Mouse (Mus musculus): Measurements from ENCODE around the gene Nphp3. TPM values are rescaled to one million over a fixed set of nuclear protein-coding genes. Genes with fewer than 3 reads are reported as not detected.

The Nphp3 gene
- total RNA-seq, 2 experiments from 2014 or later: 5.6 to 9.1 TPM

DNA sequence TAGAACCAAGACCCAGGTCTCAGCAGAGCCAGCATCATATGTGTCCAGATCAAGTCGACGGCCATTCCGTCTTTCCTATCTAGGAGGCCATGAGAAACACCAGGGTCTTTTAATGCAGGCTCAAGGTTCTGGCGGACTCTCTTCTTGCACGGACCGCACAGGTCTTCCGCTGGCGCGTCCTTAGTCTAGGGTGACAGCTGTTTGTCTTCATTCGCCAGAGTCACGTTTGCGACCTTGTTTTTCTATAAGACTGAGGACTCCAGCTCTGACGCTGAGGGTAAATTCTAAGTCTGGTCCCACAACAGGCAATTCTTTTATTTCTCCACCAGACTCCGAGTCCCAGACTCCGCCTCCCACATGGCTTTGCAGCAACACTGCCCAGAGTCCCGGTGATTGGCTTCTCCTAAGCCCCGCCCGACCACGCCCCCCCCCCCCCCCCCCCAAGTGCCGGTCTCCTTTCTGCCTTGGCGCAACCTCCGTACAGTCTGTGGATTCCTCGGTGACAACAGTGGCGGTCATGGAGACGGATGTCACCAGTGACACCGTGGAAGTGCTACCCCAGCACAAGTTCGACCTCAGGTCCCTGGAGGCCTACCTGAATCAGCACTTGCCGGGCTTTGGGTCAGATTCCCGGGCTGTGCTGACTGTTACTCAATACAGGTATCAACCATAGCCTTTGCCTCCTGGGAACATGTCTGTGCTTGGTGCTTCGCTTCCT is 61.1 kb downstream of the Nphp3 start, which contains the start of gene Acad11:
Gene Acad11, plus strand, starts transcription at position 134 of the 718 bp plus-strand sequence.
- peak; percentile 75 to 83 for DNase-seq (ENCODE audit: low spot score in 2 of 2)

DNA sequence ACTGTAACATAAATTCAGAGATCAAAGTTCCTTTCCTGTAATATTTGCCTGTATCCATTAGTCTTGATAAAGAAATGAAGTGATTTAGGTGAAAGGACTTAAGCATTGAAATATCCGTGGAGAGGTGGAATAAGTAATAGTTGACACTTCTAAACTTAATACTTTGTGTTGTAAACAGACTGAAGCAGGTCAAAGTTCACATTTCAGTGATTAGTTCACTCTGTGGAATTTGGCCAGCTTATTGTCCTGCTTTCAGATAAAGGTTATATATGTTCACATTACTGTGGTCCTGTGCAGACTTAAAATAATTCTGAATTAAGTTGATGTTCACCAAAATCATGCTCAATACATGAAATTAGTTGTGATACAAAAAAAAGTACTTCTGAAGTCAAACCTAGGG is 62.2 kb downstream of the Nphp3 start:
- no peak for DNase-seq (ENCODE audit: low spot score in 2 of 2)

GRCm38 (mm10) chr9:104070241-104070640 is 67.9 kb downstream of the Nphp3 start:
- DNase-seq (ENCODE audit: low spot score in 2 of 2): no peak

DNA sequence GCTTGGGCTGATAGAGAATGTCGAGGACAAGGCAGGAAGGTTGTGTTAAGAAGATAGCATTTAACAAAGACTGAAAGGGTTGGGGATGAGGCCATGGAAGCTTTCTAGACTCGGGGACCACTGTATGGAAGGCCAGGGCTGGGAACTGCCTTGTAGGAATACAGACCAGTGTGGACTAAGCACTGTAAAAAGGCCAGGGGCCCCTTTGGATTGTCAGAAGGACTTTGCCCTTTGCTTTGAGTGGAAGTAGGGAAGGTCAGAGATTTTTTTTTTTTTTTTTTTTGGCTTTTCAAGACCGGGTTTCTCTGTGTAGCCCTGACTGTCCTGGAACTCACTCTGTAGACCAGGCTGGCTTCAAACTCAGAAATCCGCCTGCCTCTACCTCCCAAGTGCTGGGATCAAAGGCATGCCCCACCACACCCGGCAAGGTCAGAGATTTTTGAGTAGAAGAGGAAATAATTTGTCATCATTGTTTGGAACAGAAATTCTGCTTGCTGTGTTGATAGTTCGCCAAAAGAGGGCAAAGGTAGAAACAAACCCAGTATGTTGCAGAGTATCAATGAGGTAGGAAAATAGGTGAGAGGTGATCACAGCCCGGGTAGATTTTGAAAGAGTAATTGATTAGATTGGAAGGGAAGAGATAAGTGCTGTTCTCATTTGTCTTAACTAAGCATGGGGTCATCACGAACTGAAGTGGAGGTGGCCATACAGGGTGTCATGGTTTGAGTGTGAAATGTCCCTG is 68.7 kb downstream of the Nphp3 start:
- DNase-seq (ENCODE audit: low spot score in 2 of 2): no peak

DNA sequence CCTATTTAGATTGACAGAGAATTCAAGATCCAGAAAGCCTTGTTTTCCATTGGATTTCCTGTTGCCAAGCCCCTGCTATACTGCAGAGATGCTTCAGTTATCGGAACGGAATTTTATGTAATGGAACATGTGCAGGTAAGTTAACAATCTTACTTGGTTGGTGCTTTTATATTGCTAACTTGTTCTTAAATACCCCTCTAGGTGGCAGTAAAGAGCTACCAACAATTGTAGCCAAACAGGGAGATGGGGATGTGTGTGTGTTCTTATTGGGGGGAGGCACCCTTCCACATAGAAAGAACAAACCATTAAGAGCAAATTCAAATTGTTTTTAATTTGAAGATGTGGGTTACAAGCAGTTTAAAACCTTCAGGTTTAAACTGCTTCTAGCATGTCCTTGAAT is 73.5 kb downstream of the Nphp3 start:
- DNase-seq (ENCODE audit: low spot score in 2 of 2): no peak

GRCm38 (mm10) chr9:104078780-104079179 is 76.4 kb downstream of the Nphp3 start:
- no peak for DNase-seq (ENCODE audit: low spot score in 2 of 2)

DNA sequence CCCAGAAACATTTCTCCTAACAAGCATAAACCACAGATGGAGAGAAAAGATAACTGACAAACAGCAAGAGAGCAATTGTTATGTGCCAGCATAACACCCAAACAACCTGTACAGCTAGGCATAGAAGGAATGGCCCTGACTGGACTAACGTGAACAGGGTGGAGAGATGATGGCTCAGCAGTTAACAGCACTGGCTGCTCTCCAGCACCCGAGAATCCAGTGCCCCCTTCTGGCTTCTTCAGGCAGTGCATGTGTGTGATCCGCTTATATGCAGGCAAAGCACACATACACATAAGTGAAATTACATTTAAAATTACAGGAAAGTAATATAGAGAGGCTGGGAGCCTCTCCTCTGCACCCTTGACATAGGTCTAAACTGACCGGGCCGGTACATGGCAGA is 77.0 kb downstream of the Nphp3 start:
- peak; percentile 33 to 38 for DNase-seq (ENCODE audit: low spot score in 2 of 2)

- no peak for DNase-seq (ENCODE audit: low spot score in 2 of 2)
These were observed 77.7 kb downstream of the Nphp3 start for GRCm38 (mm10) chr9:104080038-104080437.

GRCm38 (mm10) chr9:104085730-104086429 is 83.5 kb downstream of the Nphp3 start:
- DNase-seq (ENCODE audit: low spot score in 2 of 2): no peak

- DNase-seq (ENCODE audit: low spot score in 2 of 2): no peak
These were observed 86.2 kb downstream of the Nphp3 start for GRCm38 (mm10) chr9:104088555-104088954.

GRCm38 (mm10) chr9:104092945-104093344 is 90.6 kb downstream of the Nphp3 start:
- no peak for DNase-seq (ENCODE audit: low spot score in 2 of 2)

Other genes starting within 250 kb of the Nphp3 start
- gene Tmem108, start 240.7 kb upstream of the Nphp3 start, total RNA-seq (2021): 10 to 100 TPM; 23.7 to 25.9 TPM
- not detected for gene Gm28305, start 38.1 kb downstream of the Nphp3 start, total RNA-seq (2021)
- 10 to 100 TPM; 39.2 to 44.2 TPM for gene Uba5, start 60.6 kb downstream of the Nphp3 start, total RNA-seq (2021)
- gene Acad11, start 60.8 kb downstream of the Nphp3 start, total RNA-seq (2021): 10 to 100 TPM; 20.3 to 22.7 TPM
- under 1 TPM in 1 of 2 experiments, not detected in 1; 0.21 TPM for gene Ackr4, start 124.4 kb downstream of the Nphp3 start, total RNA-seq (2021)